Mouse (Mus musculus): ENCODE results near the gene Pigo.

GRCm38 (mm10) chr4:43012091-43012490 lies 13.5 kb downstream of the Pigo start:
- TF ChIP-seq CTCF (IDR thresholded peaks at IDR 0.05; ENCODE audit: borderline replicate concordance, insufficient read depth, low read depth, low read length) (no peak), POLR2A (IDR thresholded peaks at IDR 0.05; ENCODE audit: borderline replicate concordance, insufficient read depth, low read length) (no peak)

Data from cerebellum, adult 2 months (tissue).